Mouse (Mus musculus) hindbrain, embryonic 11.5 days (tissue): ENCODE data around the gene Ice2. TPM values are rescaled to one million over a fixed set of nuclear protein-coding genes. Genes with fewer than 3 reads are reported as not detected.
A peak's percentile ranks its signal among the peaks of the same experiment; 100 is the strongest.

ENCODE experiments used
- ATAC-seq: fragments of 200-750 bp; cut with Nextera tagmentation; 2 replicates; pipeline ENCODE4 v1.8.0; 2017; ENCODE audit warnings: mild to moderate bottlenecking, moderate TSS enrichment, moderate library complexity; ENCODE audit not compliant: low FRiP score
- DNase-seq: peaks from one replicate; pipeline ENCODE4 v3.0.0-alpha.2; 2015; ENCODE audit warnings: low spot score
- H3K27ac ChIP-seq: fragments of 300-500 bp; sonication (generic); 2 replicates; pipeline ENCODE4 v1.5.1; 2014; ENCODE audit warnings: mild to moderate bottlenecking, low read depth, low read length
- H3K27me3 ChIP-seq: fragments of 300-500 bp; sonication (generic); 2 replicates; pipeline ENCODE4 v1.6.1; 2014; ENCODE audit warnings: mild to moderate bottlenecking, low read length, moderate library complexity, mixed read lengths; ENCODE audit not compliant: control insufficient read depth, insufficient read depth
- H3K36me3 ChIP-seq: fragments of 300-500 bp; sonication (generic); 2 replicates; pipeline ENCODE4 v1.6.1; 2014; ENCODE audit warnings: mild to moderate bottlenecking, low read length, moderate library complexity, mixed read lengths; ENCODE audit not compliant: control insufficient read depth, insufficient read depth
- H3K4me1 ChIP-seq: fragments of 300-500 bp; sonication (generic); replicated peaks from 2 replicates; pipeline ENCODE4 v1.6.1; 2014; ENCODE audit warnings: low read length, mixed read lengths; ENCODE audit not compliant: control insufficient read depth, insufficient read depth
- H3K4me2 ChIP-seq: fragments of 300-500 bp; sonication (generic); replicated peaks from 2 replicates; pipeline ENCODE4 v1.6.1; 2014; ENCODE audit warnings: mild to moderate bottlenecking, low read depth, low read length
- H3K4me3 ChIP-seq: fragments of 300-500 bp; sonication (generic); 2 replicates; pipeline ENCODE4 v1.5.1; 2014; ENCODE audit warnings: low read depth, low read length
- H3K9ac ChIP-seq: fragments of 300-500 bp; sonication (generic); 2 replicates; pipeline ENCODE4 v1.6.1; 2014; ENCODE audit warnings: low read depth, low read length
- H3K9me3 ChIP-seq: fragments of 300-500 bp; sonication (generic); 2 replicates; pipeline ENCODE4 v1.6.1; 2016; ENCODE audit warnings: low read length; ENCODE audit not compliant: control insufficient read depth
- WGBS: fragments of 180-500 bp; shearing (Covaris S2); extraction: QIAGEN DNeasy Blood & Tissue Kit; methylation state at CpG from one replicate; pipeline ENCODE4 v1.1.7; 2014; 5-methylcytosine and 5-hydroxymethylcytosine counted together
- polyA plus RNA-seq: library from polyadenylated mRNA; unstranded; fragments of >200 nt; fragmentation: Nextera tagmentation; extraction: Ambion mirVana; gene quantifications from 2 replicates; pipeline ENCODE4 v1.2.1, GENCODE M21; 2014

Gene Ice2
- polyA plus RNA-seq, 1 experiment from 2014 or later: 24.1 TPM

- Histone ChIP-seq H3K9me3 (no peaks in the 10 kb centered on the region), H3K4me1 (no peaks in the 10 kb centered on the region), H3K9ac (no peak overlapping the region), H3K4me3 (no peak overlapping the region), H3K4me2 (no peak overlapping the region), H3K27me3 (no peaks in the 10 kb centered on the region), H3K27ac (no peak overlapping the region), H3K36me3 (no peaks in the 10 kb centered on the region)
- ATAC-seq (no peak), DNase-seq (no peak)
- WGBS: 82% methylated on average over 4 of the region's 4 CpGs
Observed at GRCm38 (mm10) chr9:69387296-69387695, 10.4 kb upstream of the Ice2 start.

GRCm38 (mm10) chr9:69390631-69391030 is 7.1 kb upstream of the Ice2 start:
- no peak overlapping the region for H3K4me3 ChIP-seq
- no peaks in the 10 kb centered on the region for H3K27me3 ChIP-seq
- 68% methylated on average over 4 of the region's 4 CpGs for WGBS
- ATAC-seq (no peak), DNase-seq (no peak)
- no peaks in the 10 kb centered on the region for H3K9me3 ChIP-seq
- no peak overlapping the region for H3K9ac ChIP-seq
- H3K27ac ChIP-seq: no peak overlapping the region
- no peaks in the 10 kb centered on the region for H3K4me1 ChIP-seq
- no peaks in the 10 kb centered on the region for H3K36me3 ChIP-seq
- no peak overlapping the region for H3K4me2 ChIP-seq

- no peak overlapping the region for H3K27ac ChIP-seq
- ATAC-seq: no peak
- H3K27me3 ChIP-seq: no peaks in the 10 kb centered on the region
- H3K36me3 ChIP-seq: no peaks in the 10 kb centered on the region
- H3K9me3 ChIP-seq: no peaks in the 10 kb centered on the region
- WGBS: 85% methylated on average over 5 of the region's 5 CpGs
- H3K9ac ChIP-seq: no peak overlapping the region
- DNase-seq: no peak
- no peaks in the 10 kb centered on the region for H3K4me1 ChIP-seq
- H3K4me3 ChIP-seq: no peak overlapping the region
- H3K4me2 ChIP-seq: no peak overlapping the region
Observed at GRCm38 (mm10) chr9:69394234-69394633, 3.5 kb upstream of the Ice2 start.

- ATAC-seq: no peak
- H3K9ac ChIP-seq: peak overlapping the region; percentile 89
- H3K4me2 ChIP-seq: peak overlapping the region; percentile 79; the same call in 1 of the 2 replicates
- no peak overlapping the region for H3K27ac ChIP-seq
- no peaks in the 10 kb centered on the region for H3K36me3 ChIP-seq
- no peaks in the 10 kb centered on the region for H3K9me3 ChIP-seq
- no peak for DNase-seq
- no peaks in the 10 kb centered on the region for H3K4me1 ChIP-seq
- H3K4me3 ChIP-seq: peak overlapping the region; percentile 68; the same call in 1 of the 2 replicates
- 80% methylated on average over 2 of the region's 2 CpGs for WGBS
- no peaks in the 10 kb centered on the region for H3K27me3 ChIP-seq
Observed at GRCm38 (mm10) chr9:69397432-69397759, 310 bp upstream of the Ice2 start.

- 22% methylated on average over 10 of the region's 10 CpGs for WGBS
- Histone ChIP-seq H3K36me3 (no peaks in the 10 kb centered on the region), H3K4me1 (no peaks in the 10 kb centered on the region), H3K27ac (peak overlapping the region; percentile 84), H3K27me3 (no peaks in the 10 kb centered on the region), H3K4me2 (peak overlapping the region; percentile 79), H3K4me3 (peak overlapping the region; percentile 68), H3K9ac (peak overlapping the region; percentile 89), H3K9me3 (no peaks in the 10 kb centered on the region)
- ATAC-seq: no peak
- DNase-seq: no peak
Observed at GRCm38 (mm10) chr9:69398453-69398850, 746 bp downstream of the Ice2 start.

- H3K9ac ChIP-seq: no peak overlapping the region
- WGBS: 79% methylated on average over 6 of the region's 6 CpGs
- no peaks in the 10 kb centered on the region for H3K9me3 ChIP-seq
- H3K36me3 ChIP-seq: no peaks in the 10 kb centered on the region
- ATAC-seq: no peak
- H3K4me2 ChIP-seq: no peak overlapping the region
- no peaks in the 10 kb centered on the region for H3K27me3 ChIP-seq
- no peak overlapping the region for H3K4me3 ChIP-seq
- no peaks in the 10 kb centered on the region for H3K4me1 ChIP-seq
- no peak for DNase-seq
- H3K27ac ChIP-seq: no peak overlapping the region
Observed at GRCm38 (mm10) chr9:69404671-69405070, 7.0 kb downstream of the Ice2 start.

- Histone ChIP-seq H3K4me1 (no peaks in the 10 kb centered on the region), H3K9ac (no peak overlapping the region), H3K9me3 (no peaks in the 10 kb centered on the region), H3K36me3 (0 out of 2 replicates have a peak, but pooled peaks cover 2% of the 10 kb centered on the region), H3K4me2 (no peak overlapping the region), H3K27me3 (no peaks in the 10 kb centered on the region), H3K27ac (no peak overlapping the region), H3K4me3 (no peak overlapping the region)
- no peak for DNase-seq
- WGBS: 95% methylated on average over 1 of the region's 1 CpGs
- no peak for ATAC-seq
Observed at GRCm38 (mm10) chr9:69419476-69419875, 21.8 kb downstream of the Ice2 start.

GRCm38 (mm10) chr9:69430531-69430930 is 32.8 kb downstream of the Ice2 start:
- Histone ChIP-seq H3K4me1 (no peaks in the 10 kb centered on the region), H3K36me3 (no peaks in the 10 kb centered on the region), H3K4me2 (no peak overlapping the region), H3K9ac (no peak overlapping the region), H3K4me3 (no peak overlapping the region), H3K27me3 (no peaks in the 10 kb centered on the region), H3K27ac (no peak overlapping the region), H3K9me3 (no peaks in the 10 kb centered on the region)
- DNase-seq (no peak), ATAC-seq (no peak)
- 91% methylated on average over 3 of the region's 3 CpGs for WGBS

GRCm38 (mm10) chr9:69431863-69432555 is 34.3 kb downstream of the Ice2 start:
- Histone ChIP-seq H3K27me3 (no peaks in the 10 kb centered on the region), H3K9ac (no peak overlapping the region), H3K4me3 (no peak overlapping the region), H3K4me2 (no peak overlapping the region), H3K4me1 (no peaks in the 10 kb centered on the region), H3K27ac (no peak overlapping the region; the same call in 1 of the 2 replicates), H3K36me3 (no peaks in the 10 kb centered on the region), H3K9me3 (no peaks in the 10 kb centered on the region)
- ATAC-seq (no peak), DNase-seq (peak; percentile 65)
- 28% methylated on average over 6 of the region's 6 CpGs for WGBS
